Mouse (Mus musculus) neural tube, embryonic 15.5 days (tissue): ENCODE measurements at regions not wholly inside any gene's neighbourhood (a gene's known extent, or its start where the extent isn't known, plus 50 kb on each side); places are given as distances from the start of the nearest gene placed in this dataset.

Source experiments
- ATAC-seq: fragments of 200-750 bp; cut with Nextera tagmentation; 2 replicates; pipeline ENCODE4 v1.8.0; 2017; ENCODE audit warnings: mild to moderate bottlenecking, moderate TSS enrichment, moderate library complexity; ENCODE audit not compliant: low FRiP score
- H3K27ac ChIP-seq: fragments of 300-500 bp; sonication (generic); replicated peaks from 2 replicates; pipeline ENCODE4 v1.5.1; 2015; ENCODE audit warnings: mild to moderate bottlenecking, inconsistent platforms
- H3K27me3 ChIP-seq: fragments of 300-500 bp; sonication (generic); replicated peaks from 2 replicates; pipeline ENCODE4 v1.6.1; 2015; ENCODE audit warnings: inconsistent platforms
- H3K36me3 ChIP-seq: fragments of 300-500 bp; sonication (generic); 2 replicates; pipeline ENCODE4 v1.6.1; 2015; ENCODE audit warnings: inconsistent platforms
- H3K4me1 ChIP-seq: fragments of 300-500 bp; sonication (generic); 2 replicates; pipeline ENCODE4 v1.6.1; 2015; ENCODE audit warnings: inconsistent platforms
- H3K4me2 ChIP-seq: fragments of 300-500 bp; sonication (generic); 2 replicates; pipeline ENCODE4 v1.6.1; 2015; ENCODE audit warnings: inconsistent platforms, mild to moderate bottlenecking, moderate library complexity
- H3K4me3 ChIP-seq: fragments of 300-500 bp; sonication (generic); replicated peaks from 2 replicates; pipeline ENCODE4 v1.5.1; 2015; ENCODE audit warnings: mild to moderate bottlenecking, inconsistent platforms
- H3K9ac ChIP-seq: fragments of 300-500 bp; sonication (generic); replicated peaks from 2 replicates; pipeline ENCODE4 v1.6.1; 2015; ENCODE audit warnings: mild to moderate bottlenecking, inconsistent platforms
- H3K9me3 ChIP-seq: fragments of 300-500 bp; sonication (generic); replicated peaks from 2 replicates; pipeline ENCODE4 v1.6.1; 2016; ENCODE audit warnings: inconsistent platforms
- WGBS: fragments of 180-500 bp; shearing (Covaris S2); methylation state at CpG from one replicate; pipeline ENCODE4 v1.1.7; 2015; ENCODE audit warnings: mixed read lengths; 5-methylcytosine and 5-hydroxymethylcytosine counted together

- WGBS, result 76% methylated on average over 3 of the region's 3 CpGs
- Histone ChIP-seq H3K4me3 (no peak overlapping the region), H3K27me3 (no peaks in the 10 kb centered on the region), H3K9me3 (no peaks in the 10 kb centered on the region), H3K27ac (no peak overlapping the region), H3K4me1 (no peaks in the 10 kb centered on the region), H3K36me3 (no peaks in the 10 kb centered on the region), H3K4me2 (no peak overlapping the region), H3K9ac (no peak overlapping the region)
- no peak for ATAC-seq
These were observed 276.5 kb downstream of the Insc start for GRCm38 (mm10) chr7:115020023-115020422.

- Histone ChIP-seq H3K36me3 (no peaks in the 10 kb centered on the region), H3K4me2 (no peak overlapping the region), H3K4me1 (no peaks in the 10 kb centered on the region), H3K9me3 (no peaks in the 10 kb centered on the region), H3K27ac (no peak overlapping the region), H3K9ac (no peak overlapping the region), H3K4me3 (no peak overlapping the region), H3K27me3 (no peaks in the 10 kb centered on the region)
- WGBS, result 80% methylated on average over 2 of the region's 2 CpGs
- ATAC-seq, result no peak
These were observed 282.3 kb downstream of the Insc start for GRCm38 (mm10) chr7:115025803-115026202.

- 79% methylated on average over 1 of the region's 1 CpGs for whole genome bisulfite sequencing
- Histone ChIP-seq H3K36me3 (no peaks in the 10 kb centered on the region), H3K9ac (no peak overlapping the region), H3K27ac (no peak overlapping the region), H3K4me1 (no peaks in the 10 kb centered on the region), H3K27me3 (no peaks in the 10 kb centered on the region), H3K4me3 (no peak overlapping the region), H3K4me2 (no peak overlapping the region), H3K9me3 (no peaks in the 10 kb centered on the region)
- ATAC-seq, result no peak
These were observed 284.2 kb downstream of the Insc start for GRCm38 (mm10) chr7:115027685-115028084.

GRCm38 (mm10) chr7:115033987-115034386, 290.5 kb downstream of the Insc start:
- Histone ChIP-seq H3K4me2 (no peak overlapping the region), H3K27me3 (no peaks in the 10 kb centered on the region), H3K4me3 (no peak overlapping the region), H3K4me1 (no peaks in the 10 kb centered on the region), H3K27ac (no peak overlapping the region), H3K9me3 (no peaks in the 10 kb centered on the region), H3K9ac (no peak overlapping the region), H3K36me3 (no peaks in the 10 kb centered on the region)
- WGBS, result 73% methylated on average over 4 of the region's 4 CpGs
- ATAC-seq, result no peak

- no peak for ATAC-seq
- Histone ChIP-seq H3K27me3 (peaks cover 45% of the 10 kb centered on the region), H3K4me2 (no peak overlapping the region), H3K27ac (no peak overlapping the region), H3K9ac (no peak overlapping the region), H3K4me3 (no peak overlapping the region), H3K4me1 (peaks cover 15% of the 10 kb centered on the region), H3K36me3 (no peaks in the 10 kb centered on the region), H3K9me3 (no peaks in the 10 kb centered on the region)
These were observed 312.0 kb downstream of the Insc start for GRCm38 (mm10) chr7:115055527-115055926.

- Histone ChIP-seq H3K4me1 (peaks cover 15% of the 10 kb centered on the region), H3K4me3 (no peak overlapping the region), H3K9ac (no peak overlapping the region), H3K9me3 (no peaks in the 10 kb centered on the region), H3K27me3 (peaks cover 49% of the 10 kb centered on the region), H3K27ac (no peak overlapping the region), H3K4me2 (no peak overlapping the region), H3K36me3 (no peaks in the 10 kb centered on the region)
- no peak for ATAC-seq
- 19% methylated on average over 3 of the region's 3 CpGs for WGBS
These were observed 313.6 kb downstream of the Insc start for GRCm38 (mm10) chr7:115056992-115057645.

GRCm38 (mm10) chr7:115057736-115058135, 314.2 kb downstream of the Insc start:
- Histone ChIP-seq H3K4me1 (peaks cover 15% of the 10 kb centered on the region), H3K9me3 (no peaks in the 10 kb centered on the region), H3K4me3 (no peak overlapping the region), H3K9ac (no peak overlapping the region), H3K36me3 (no peaks in the 10 kb centered on the region), H3K27me3 (peaks cover 55% of the 10 kb centered on the region), H3K4me2 (no peak overlapping the region), H3K27ac (no peak overlapping the region)
- ATAC-seq, result no peak
- 10% methylated on average over 3 of the region's 3 CpGs for WGBS

GRCm38 (mm10) chr7:115060171-115060570, 316.7 kb downstream of the Insc start:
- no peaks in the 10 kb centered on the region for H3K9me3 ChIP-seq
- H3K4me1 ChIP-seq, result peaks cover 15% of the 10 kb centered on the region
- H3K4me2 ChIP-seq, result no peak overlapping the region
- no peak for ATAC-seq
- no peak overlapping the region for H3K9ac ChIP-seq
- H3K36me3 ChIP-seq, result no peaks in the 10 kb centered on the region
- no peak overlapping the region for H3K4me3 ChIP-seq
- H3K27me3 ChIP-seq, result peaks cover 68% of the 10 kb centered on the region
- H3K27ac ChIP-seq, result no peak overlapping the region
- 39% methylated on average over 5 of the region's 5 CpGs for WGBS

- 65% methylated on average over 3 of the region's 3 CpGs for WGBS
- Histone ChIP-seq H3K4me2 (no peak overlapping the region), H3K9me3 (no peaks in the 10 kb centered on the region), H3K27me3 (peaks cover 55% of the 10 kb centered on the region), H3K27ac (no peak overlapping the region), H3K36me3 (no peaks in the 10 kb centered on the region), H3K4me3 (no peak overlapping the region), H3K4me1 (peaks cover 7% of the 10 kb centered on the region), H3K9ac (no peak overlapping the region)
- ATAC-seq, result no peak
These were observed 319.3 kb downstream of the Insc start for GRCm38 (mm10) chr7:115062817-115063216.

GRCm38 (mm10) chr7:115067641-115068040, 324.1 kb downstream of the Insc start:
- H3K9me3 ChIP-seq, result no peaks in the 10 kb centered on the region
- no peak for ATAC-seq
- no peak overlapping the region for H3K4me3 ChIP-seq
- no peaks in the 10 kb centered on the region for H3K36me3 ChIP-seq
- H3K27ac ChIP-seq, result no peak overlapping the region
- no peak overlapping the region for H3K9ac ChIP-seq
- H3K4me2 ChIP-seq, result no peak overlapping the region
- H3K27me3 ChIP-seq, result peaks cover 20% of the 10 kb centered on the region
- H3K4me1 ChIP-seq, result no peaks in the 10 kb centered on the region
- WGBS, result 89% methylated on average over 2 of the region's 2 CpGs

- Histone ChIP-seq H3K4me3 (no peak overlapping the region), H3K27ac (no peak overlapping the region), H3K4me1 (no peaks in the 10 kb centered on the region), H3K9ac (no peak overlapping the region), H3K36me3 (no peaks in the 10 kb centered on the region), H3K4me2 (no peak overlapping the region), H3K9me3 (no peaks in the 10 kb centered on the region), H3K27me3 (0 out of 2 replicates have a peak, but pooled peaks cover under 1% of the 10 kb centered on the region)
- no peak for ATAC-seq
- 87% methylated on average over 2 of the region's 2 CpGs for WGBS
These were observed 329.9 kb downstream of the Insc start for GRCm38 (mm10) chr7:115073406-115073805.

GRCm38 (mm10) chr7:115076781-115077180, 333.3 kb downstream of the Insc start:
- no peaks in the 10 kb centered on the region for H3K27me3 ChIP-seq
- no peaks in the 10 kb centered on the region for H3K4me1 ChIP-seq
- H3K4me2 ChIP-seq, result no peak overlapping the region
- ATAC-seq, result no peak
- no peak overlapping the region for H3K27ac ChIP-seq
- no peaks in the 10 kb centered on the region for H3K9me3 ChIP-seq
- no peak overlapping the region for H3K9ac ChIP-seq
- no peaks in the 10 kb centered on the region for H3K36me3 ChIP-seq
- 89% methylated on average over 4 of the region's 4 CpGs for WGBS
- no peak overlapping the region for H3K4me3 ChIP-seq
